Mouse (Mus musculus) layer of hippocampus, postnatal 10 days (tissue): ENCODE measurements around the gene Vmn1r28. TPM values are rescaled to one million over a fixed set of nuclear protein-coding genes. Genes with fewer than 3 reads are reported as not detected.
"Not testable (repeated sequence)": the region's sequence is repeated elsewhere in the genome, so short reads cannot be mapped to it uniquely, and the experiment has no call there.

Experiments
- DNase-seq, 2 experiments: peaks; one replicate each; pipeline ENCODE4 v3.0.0; 2021; ENCODE audit warnings: low spot score in 2 of 2
- long read RNA-seq: library from polyadenylated mRNA; stranded (forward); transcript quantifications from one replicate; pipeline ENCODE4 v2.0.0, GENCODE M21; 2023
- total RNA-seq, 2 experiments: library from RNA; stranded (reverse); gene quantifications; 2 replicates each; pipeline ENCODE4 v1.2.3; 2021

Vmn1r28 gene
- not detected for total RNA-seq
- long read RNA-seq = 0 reads

GRCm38 (mm10) chr6:58261737-58262136, at the start of gene Vmn1r28:
Gene Vmn1r28 (plus strand): TSS chr6:58262037.
- no peak for DNase-seq

- no peak for DNase-seq
These were observed 45.7 kb upstream of the Vmn1r28 start for GRCm38 (mm10) chr6:58216119-58216518.

- DNase-seq = no peak
These were observed 43.1 kb upstream of the Vmn1r28 start, which contains the start of gene Vmn1r27 for GRCm38 (mm10) chr6:58218721-58219120. Gene Vmn1r27 (minus strand): TSS chr6:58218821.

GRCm38 (mm10) chr6:58279661-58280060, 17.8 kb downstream of the Vmn1r28 start:
- not testable (repeated sequence) for DNase-seq

- DNase-seq = no peak
These were observed 30.4 kb downstream of the Vmn1r28 start for GRCm38 (mm10) chr6:58292201-58292600.

- not testable (repeated sequence) for DNase-seq
These were observed 36.7 kb downstream of the Vmn1r28 start for GRCm38 (mm10) chr6:58298511-58298910.

GRCm38 (mm10) chr6:58301249-58301648, 39.4 kb downstream of the Vmn1r28 start, which contains the start of gene Vmn1r29:
Gene Vmn1r29 (plus strand): TSS chr6:58301549.
- DNase-seq = no peak

Other genes with a start within 250 kb of the Vmn1r28 start
- not detected for gene Vmn1r26, start 246.9 kb upstream of the Vmn1r28 start, total RNA-seq
- gene Vmn1r27, start 43.2 kb upstream of the Vmn1r28 start, total RNA-seq = not detected
- gene Vmn1r29, start 39.5 kb downstream of the Vmn1r28 start, total RNA-seq = not detected
- gene Vmn1r30, start 181.3 kb downstream of the Vmn1r28 start, total RNA-seq = not detected
- not detected for gene Vmn1r31, start 213.3 kb downstream of the Vmn1r28 start, total RNA-seq